Mouse (Mus musculus) frontal cortex, postnatal 10 days (tissue): ENCODE data around the gene Tsga10.
"Not testable (repeated sequence)": the region's sequence is repeated elsewhere in the genome, so short reads cannot be mapped to it uniquely, and the experiment has no call there.

Experiments used
- DNase-seq, 2 experiments: peaks; one replicate each; pipeline ENCODE4 v3.0.0; 2022; ENCODE audit warnings: low spot score in 2 of 2, mixed read lengths in 1 of 2

The Tsga10 gene

DNA sequence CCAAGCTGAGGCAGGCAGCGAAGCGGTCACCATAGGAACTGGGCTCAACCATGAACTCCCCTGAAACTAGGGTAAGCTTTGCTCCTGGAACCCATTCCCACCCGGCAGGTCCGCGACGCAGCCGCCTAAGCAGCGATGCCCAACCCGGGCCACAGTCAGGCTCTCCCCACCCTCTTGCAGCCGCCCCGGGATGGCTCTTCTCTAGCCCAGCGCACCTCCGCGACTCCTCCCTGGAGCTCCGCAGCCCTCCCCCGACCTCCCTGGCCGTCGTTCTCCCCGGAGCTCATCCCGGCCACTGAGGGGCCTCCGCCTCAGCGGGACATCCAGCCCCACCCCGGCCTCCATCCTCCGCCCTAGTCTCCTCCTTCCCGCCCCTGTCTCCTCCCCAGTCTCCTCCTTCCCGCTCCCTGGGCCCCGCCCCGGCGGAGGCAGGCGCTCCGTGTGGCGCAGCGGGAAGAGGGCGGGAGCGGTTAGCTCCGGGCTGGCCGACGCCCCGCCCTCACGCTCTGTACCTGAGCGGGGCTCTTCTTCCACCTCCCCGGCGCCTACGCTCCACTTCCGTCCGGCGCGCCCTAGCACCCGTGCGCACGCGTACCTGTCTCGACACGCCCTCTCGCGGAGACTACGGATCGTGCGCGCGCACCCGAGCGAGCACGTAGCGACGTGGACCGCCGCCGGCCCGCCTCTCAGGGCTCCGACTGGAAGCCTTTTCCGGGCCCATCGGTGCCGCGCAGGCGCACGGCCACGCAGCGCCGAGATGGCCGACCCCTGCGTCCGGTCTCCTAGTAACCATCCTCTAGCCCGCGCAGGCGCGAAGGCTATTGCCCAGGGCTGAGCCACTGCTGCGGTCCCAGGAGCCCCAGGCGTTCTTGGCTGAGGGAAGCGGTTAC is 1.5 kb downstream of the Tsga10 start:
- DNase-seq: peak; percentile 99

DNA sequence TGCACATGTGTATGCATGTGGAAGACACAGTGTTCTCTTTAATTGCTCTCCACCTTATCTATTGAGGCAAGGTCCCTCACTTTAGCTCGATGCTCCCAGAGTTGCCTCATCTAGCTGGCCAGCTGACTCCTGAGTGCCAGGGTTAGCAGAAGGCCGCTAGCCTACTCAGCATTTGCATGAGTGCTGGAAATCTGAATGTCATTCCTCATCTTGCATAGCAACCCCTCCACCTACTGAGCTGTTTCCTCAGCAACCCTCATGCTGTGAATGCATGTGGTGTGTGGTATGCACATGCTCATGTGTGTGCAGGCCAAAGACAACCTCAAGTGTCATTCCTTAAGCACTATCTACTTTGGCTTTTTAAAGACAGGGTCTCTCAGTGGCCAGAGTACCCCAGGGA is 15.5 kb downstream of the Tsga10 start:
- DNase-seq: no peak

DNA sequence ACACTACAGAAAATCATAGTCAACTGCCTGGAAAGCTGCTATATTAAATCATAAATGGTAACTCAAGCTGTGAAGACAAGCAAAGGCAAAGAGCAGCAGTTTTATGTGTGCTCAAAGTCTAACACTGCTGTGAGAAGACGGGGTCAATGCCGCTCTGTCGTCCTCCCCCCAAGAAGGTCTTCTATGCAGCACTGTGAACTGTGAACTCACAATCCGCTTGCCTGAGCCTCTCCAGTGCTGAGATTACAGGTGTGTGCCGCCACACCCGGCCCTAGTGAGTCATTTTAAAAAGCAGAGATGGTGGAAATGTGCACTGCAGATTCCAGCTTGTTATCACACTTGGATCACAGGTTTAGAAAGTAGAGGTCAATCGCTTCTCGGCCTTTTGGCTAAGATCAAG is 19.4 kb downstream of the Tsga10 start:
- DNase-seq: no peak

- no peak for DNase-seq
These were observed 34.5 kb downstream of the Tsga10 start for GRCm38 (mm10) chr1:37831681-37832080.

DNA sequence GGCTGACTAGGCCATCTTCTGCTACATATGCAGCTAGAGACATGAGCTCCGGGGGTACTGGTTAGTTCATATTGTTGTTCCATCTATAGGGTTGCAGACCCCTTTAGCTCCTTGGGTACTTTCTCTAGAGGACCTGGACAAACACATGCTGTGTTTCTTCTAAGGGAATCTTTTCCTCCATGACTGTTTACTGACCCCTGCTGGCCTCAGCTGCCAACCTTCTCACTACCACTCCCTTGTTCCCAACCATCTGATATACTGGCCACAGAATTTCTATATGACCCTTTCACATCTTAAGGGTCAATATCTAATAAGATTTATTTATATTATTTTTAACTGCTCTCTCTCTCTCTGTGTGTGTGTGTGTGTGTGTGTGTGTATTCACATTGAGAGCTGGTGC is 63.9 kb downstream of the Tsga10 start:
- DNase-seq: not testable (repeated sequence)

DNA sequence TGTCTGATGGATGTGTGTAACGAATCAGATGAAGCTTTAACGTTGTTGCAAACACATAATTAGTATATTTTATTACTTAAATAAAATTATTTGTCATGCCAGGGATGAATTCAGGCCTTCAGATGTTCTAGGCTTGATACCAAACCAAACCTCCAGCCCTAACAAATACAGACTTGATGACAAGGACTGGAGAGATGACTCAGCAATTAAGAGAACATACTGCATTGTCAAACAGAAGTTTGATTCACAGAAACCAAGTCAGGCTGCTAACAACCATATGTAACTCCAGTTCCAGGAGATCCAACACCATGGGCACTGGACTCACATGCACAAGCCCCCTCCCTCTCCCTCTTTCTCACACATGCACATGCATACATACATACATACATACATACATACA is 65.9 kb downstream of the Tsga10 start:
- DNase-seq: no peak

GRCm38 (mm10) chr1:37799505-37799904 is 66.7 kb downstream of the Tsga10 start:
- no peak for DNase-seq

DNA sequence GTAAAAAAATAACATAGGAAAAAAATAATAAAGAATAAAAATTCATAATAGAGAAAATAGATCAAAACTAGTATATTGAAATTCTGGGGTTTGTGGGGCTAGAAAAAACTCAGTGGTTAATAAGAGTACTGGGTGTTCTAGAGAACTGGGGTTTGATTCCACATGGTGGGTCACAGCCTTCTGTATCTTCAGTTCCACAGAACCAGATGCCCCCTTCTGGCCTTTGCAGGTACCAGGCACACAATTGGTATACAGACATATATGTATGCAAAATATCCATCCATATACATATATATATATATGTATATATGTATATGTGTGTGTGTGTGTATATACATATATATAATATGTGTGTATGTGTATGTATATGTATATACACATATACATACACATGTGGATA is 106.8 kb downstream of the Tsga10 start:
- no peak for DNase-seq

GRCm38 (mm10) chr1:37744650-37745259 is 121.5 kb downstream of the Tsga10 start:
- no peak for DNase-seq

DNA sequence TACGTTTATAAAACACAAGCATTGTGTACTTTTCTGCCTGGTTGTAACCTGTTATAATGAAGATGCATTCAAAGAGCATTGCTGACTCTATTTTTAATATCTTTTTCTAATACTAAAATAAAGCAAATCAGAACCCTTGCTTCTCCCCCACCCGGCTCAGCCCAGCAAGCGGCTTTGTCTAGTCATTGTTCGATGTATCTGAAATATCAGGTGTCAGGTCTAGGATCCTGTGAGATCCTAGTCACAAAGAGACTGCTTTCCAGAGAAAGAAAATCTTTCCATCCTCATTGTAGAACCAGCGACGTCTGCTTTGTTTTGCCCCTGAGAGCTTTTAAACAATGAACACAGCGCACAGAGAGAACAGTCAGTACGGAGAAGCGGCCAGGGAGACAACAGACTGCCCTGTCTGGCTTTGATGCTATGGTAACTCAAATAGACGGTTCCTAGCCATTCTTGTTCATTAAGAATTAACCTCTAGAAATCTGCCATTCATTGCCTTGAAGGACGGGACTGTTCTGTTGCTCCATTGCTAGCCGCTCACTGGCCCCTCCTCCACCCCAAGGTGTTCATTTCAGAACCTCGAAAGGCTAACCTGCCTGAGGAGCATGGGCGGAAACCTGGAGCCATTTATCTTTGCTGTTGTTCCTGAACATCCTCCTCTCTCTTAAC is 123.5 kb downstream of the Tsga10 start:
- no peak for DNase-seq

GRCm38 (mm10) chr1:37742126-37742525 is 124.1 kb downstream of the Tsga10 start:
- DNase-seq: no peak

- DNase-seq: no peak
These were observed 125.9 kb downstream of the Tsga10 start for GRCm38 (mm10) chr1:37740161-37740802.

GRCm38 (mm10) chr1:37738895-37739294 is 127.3 kb downstream of the Tsga10 start:
- DNase-seq: no peak

- no peak for DNase-seq
These were observed 129.2 kb downstream of the Tsga10 start for GRCm38 (mm10) chr1:37737045-37737444.

DNA sequence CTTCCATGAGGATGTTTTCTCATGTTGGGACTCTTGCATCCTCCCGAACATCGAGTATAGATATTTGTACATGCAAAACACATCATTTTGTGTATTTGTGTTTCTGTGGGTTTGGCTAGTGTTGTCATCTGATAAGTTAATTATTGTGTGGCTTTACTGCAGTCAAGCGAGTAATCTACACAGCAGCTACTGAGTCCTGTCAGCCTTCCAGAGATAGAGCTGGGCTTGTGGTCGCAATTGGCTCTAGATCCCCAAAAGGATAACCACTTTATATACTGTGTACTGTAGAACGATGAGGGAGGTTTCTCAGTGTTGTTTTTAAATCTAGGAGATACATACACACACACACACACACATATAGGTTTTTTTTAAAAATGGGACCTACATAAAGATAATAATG is 130.3 kb downstream of the Tsga10 start:
- DNase-seq: no peak

GRCm38 (mm10) chr1:37734841-37735240 is 131.4 kb downstream of the Tsga10 start:
- no peak for DNase-seq

GRCm38 (mm10) chr1:37729353-37729752 is 136.9 kb downstream of the Tsga10 start:
- DNase-seq: no peak

DNA sequence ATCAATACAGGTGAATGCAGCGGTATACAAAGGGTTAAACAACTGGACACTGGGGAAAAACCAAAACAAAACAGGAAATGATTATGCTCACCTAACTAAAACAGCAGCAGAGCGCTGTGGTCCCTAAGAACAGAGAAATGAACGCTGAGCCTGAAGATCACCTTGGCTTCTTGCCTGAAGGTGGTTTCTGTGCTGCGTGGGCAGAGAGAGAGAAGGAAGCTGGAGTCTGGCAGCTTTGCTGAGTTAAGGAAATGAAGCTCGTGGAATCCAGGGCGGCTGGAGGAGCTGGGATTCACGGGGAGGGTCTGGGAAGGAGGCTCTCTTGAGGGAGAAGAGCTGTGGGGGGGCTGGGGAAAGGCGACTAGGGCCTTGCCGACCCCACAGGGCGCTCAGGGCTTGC is 138.2 kb downstream of the Tsga10 start:
- DNase-seq: no peak

- no peak for DNase-seq
These were observed 139.0 kb downstream of the Tsga10 start for GRCm38 (mm10) chr1:37727186-37727585.

DNA sequence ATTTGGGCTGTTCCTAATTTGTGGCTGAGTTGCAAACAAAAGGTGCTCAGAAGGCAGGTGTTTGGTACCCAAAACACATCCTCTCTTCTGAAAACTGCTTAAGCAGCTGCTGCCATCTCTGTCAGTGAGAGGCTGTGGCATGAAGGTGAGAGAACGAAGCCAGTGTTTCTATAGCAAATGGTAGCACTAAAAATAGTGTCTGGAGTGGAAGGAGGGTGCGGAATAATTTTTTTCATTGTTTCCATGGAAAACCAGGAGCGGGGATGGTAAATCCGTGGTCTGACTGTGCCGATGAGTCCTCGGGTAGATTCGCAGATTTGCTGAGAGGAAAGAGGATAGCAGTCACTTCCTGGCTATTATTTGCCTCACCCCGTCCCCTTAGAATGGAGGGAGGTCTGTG is 139.8 kb downstream of the Tsga10 start:
- peak in 1 of 2 experiments; percentile 24 for DNase-seq

DNA sequence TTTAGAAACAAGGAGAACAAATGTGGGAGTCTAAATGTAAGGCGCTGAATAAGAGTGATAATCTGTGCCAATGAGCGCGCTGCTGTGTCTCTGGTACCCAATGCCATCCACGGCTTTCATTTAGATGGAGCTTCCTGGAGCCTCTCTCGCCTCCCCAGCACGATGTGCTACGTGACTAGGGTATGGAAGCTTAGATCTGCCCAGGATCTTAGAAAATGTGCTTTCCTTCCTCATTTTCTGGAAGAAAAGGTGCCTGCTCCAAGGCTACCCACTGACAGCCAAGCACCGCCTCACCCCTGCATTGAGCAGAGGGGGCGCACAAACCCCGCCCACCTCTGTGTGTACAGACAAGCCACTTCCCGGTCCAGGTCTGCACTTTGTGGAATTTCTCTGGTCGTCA is 140.3 kb downstream of the Tsga10 start:
- peak; percentile 60 to 75 for DNase-seq

DNA sequence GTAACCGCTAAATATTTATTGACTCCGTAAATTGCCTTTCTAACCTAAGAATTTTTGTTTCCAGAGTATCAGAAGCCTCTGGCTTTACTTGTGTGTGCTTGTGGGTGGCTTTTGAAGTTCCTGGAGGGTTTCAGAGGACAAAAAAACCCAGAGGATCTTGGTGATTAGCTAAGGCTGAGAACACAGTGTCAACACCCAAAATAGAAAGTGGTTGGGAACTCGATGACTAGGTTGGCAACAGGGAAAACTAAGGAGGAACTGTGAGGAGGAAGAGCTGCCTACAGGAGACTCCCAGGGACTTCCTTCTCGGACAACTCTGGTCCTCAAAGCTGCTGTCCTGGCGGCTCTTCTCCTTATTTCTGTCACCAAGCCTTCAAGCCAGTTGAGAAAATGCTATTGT is 145.1 kb downstream of the Tsga10 start:
- no peak for DNase-seq
